Mouse (Mus musculus): ENCODE results near the gene Clic6.

- TF ChIP-seq CTCF (IDR thresholded peaks at IDR 0.05; ENCODE audit: low read depth, low read length) (no peak), POLR2A (IDR thresholded peaks at IDR 0.05; ENCODE audit: borderline replicate concordance, low read depth, low read length) (no peak)
Observed at GRCm38 (mm10) chr16:92580981-92581380, 95.4 kb downstream of the Clic6 start.

Measured in bone marrow macrophage, adult 2 months (primary cell).